Mouse (Mus musculus): ENCODE results near the gene Nacc2.

DNA sequence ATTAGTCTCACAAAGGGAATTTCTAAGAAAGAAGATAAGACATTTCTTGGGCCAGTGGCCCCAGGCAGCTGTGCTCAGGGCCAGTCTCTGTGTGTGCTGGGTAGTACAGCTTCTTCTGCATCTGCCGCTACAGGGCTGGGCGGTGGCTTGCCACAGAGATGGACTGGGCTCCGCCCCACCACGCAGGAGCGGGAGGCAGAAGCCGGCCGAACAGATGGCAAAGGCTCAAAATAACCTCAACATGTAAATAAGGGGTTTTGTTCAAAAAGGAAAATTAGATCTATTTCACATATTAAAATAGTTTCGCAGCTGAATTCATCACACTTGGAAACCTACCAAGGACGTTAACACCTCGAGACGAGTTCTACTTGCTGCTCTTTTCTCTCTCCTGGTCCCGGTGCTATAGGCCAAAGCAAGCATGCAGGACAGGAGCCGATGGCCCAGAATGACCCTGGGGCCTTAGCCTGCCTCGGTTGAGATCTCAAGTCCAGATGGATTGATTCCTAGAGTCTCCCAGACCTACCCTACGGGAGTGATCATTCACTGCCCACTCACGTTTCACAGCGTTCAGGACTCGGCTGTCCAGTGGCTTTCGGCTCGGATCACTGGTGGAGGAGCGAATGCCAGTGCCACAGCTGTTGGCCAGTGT is 61.9 kb downstream of the Nacc2 start:
- TF ChIP-seq CTCF (conservative IDR thresholded peaks at IDR 0.05; ENCODE audit: insufficient read depth, insufficient read length, low read depth, low read length) (no peak), POLR2A (IDR thresholded peaks at IDR 0.05; ENCODE audit: low read depth, low read length) (no peak)
